26 mouse cellular contexts compared by ENCODE assay signal in the genomic region with DNA sequence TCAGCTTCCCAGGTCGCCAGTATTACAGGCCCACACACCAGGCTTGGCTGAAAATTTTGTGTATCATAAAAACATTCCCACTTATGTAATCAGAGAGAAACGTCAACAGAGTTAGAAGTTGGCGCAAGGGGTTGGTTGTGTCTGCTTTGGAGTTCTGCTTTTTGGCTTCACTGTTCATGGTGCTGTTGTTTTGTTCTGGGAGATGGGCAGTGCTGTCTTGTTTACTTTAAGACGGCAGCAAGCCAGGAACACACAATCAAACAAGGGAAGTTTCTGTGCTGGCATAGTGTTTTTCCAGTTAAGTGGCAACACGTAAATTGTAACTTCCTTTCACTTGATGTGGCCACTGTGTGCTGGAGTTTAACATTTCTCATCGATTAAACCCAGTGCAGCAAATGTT. TPM values are rescaled to one million over a fixed set of nuclear protein-coding genes. Genes with fewer than 3 reads are reported as not detected.
A peak's percentile ranks its signal among the peaks of the same experiment; 100 is the strongest.
DNase-seq lines count a peak whose midpoint lies in the region; TF ChIP-seq lines count a peak whose summit lies in the region.
"Had no signal": no experiment of that assay in that cellular context is flagged by ENCODE, and none has a peak within 500 bp of the region (broad histone marks: within the 10 kb centered on the region; RNA-seq: fewer than 3 reads in every experiment).

No protein-coding gene starts in this region.

- 58% methylated on average over 6 of the region's 6 CpGs for WGBS in spleen, adult 2 months
- WGBS in cerebellum, adult 2 months: 74% methylated on average over 6 of the region's 6 CpGs

- no peaks in the 10 kb centered on the region for H3K4me1 ChIP-seq in spleen, adult 2 months (ENCODE audit: control insufficient read depth, insufficient read depth, insufficient read length)
- H3K4me1 ChIP-seq in cerebellum, adult 2 months (ENCODE audit: control insufficient read depth, insufficient read depth, low read length): no peaks in the 10 kb centered on the region
- H3K4me1 ChIP-seq: embryonic facial prominence, embryonic 12.5 days; heart, embryonic 10.5 days; heart, embryonic 15.5 days had no signal

- H3K27me3 ChIP-seq in spleen, adult 2 months (ENCODE audit: control insufficient read depth, insufficient read depth, low read length): no peaks in the 10 kb centered on the region
- H3K27me3 ChIP-seq in cerebellum, adult 2 months (ENCODE audit: control insufficient read depth, insufficient read depth, low read length): no peaks in the 10 kb centered on the region
- H3K27me3 ChIP-seq: CH12.LX; embryonic facial prominence, embryonic 12.5 days; heart, embryonic 15.5 days had no signal

- peak overlapping the region; percentile 40; the same call in 1 of the 2 replicates for H3K27ac ChIP-seq in gastrocnemius, adult 2 months
- H3K27ac ChIP-seq in spleen, adult 2 months (ENCODE audit: insufficient read depth, low read length): peak overlapping the region; percentile 46; the same call in 1 of the 2 replicates
- H3K27ac ChIP-seq in cerebellum, adult 2 months (ENCODE audit: insufficient read depth, low read length): no peak overlapping the region
- H3K27ac ChIP-seq: embryonic facial prominence, embryonic 12.5 days; heart, embryonic 10.5 days; heart, embryonic 15.5 days; kidney, postnatal 0 days; macrophage had no signal

- H3K36me3 ChIP-seq in spleen, adult 2 months (ENCODE audit: control insufficient read depth, insufficient read depth, low read length): no peaks in the 10 kb centered on the region
- H3K36me3 ChIP-seq: embryonic facial prominence, embryonic 12.5 days; heart, embryonic 10.5 days; heart, embryonic 15.5 days had no signal

- intact Hi-C loops in gastrocnemius, adult 2 months (cut with DNase I): no loop called here
- intact Hi-C loops in left cerebral cortex, postnatal 10 days (cut with DNase I): no loop called here

- no peak for DNase-seq in gastrocnemius, adult 2 months
- DNase-seq in gastrocnemius, postnatal 25 days: no peak
- no peak for DNase-seq in spleen, adult 2 months (ENCODE audit: low read depth in 1 of 2, low spot score in 2 of 2)
- no peak for DNase-seq in spleen, adult 18-20 months
- peak; percentile 73 for DNase-seq in lung, postnatal 14 days
- no peak for DNase-seq in kidney, adult 9 months
- DNase-seq in cerebellum, adult 2 months: no peak
- no peak for DNase-seq in left cerebral cortex, postnatal 10 days (ENCODE audit: extremely low spot score in 1 of 2, low spot score in 2 of 2)
- DNase-seq: adrenal gland, adult 8-10 months; cerebellum, adult 11 months; cerebellum, adult 9-11 months; embryo, embryonic 11 days; kidney, adult 2 months; kidney, postnatal 4 days; layer of hippocampus, postnatal 36 days; midbrain, embryonic 14.5 days; right cerebral cortex, postnatal 25 days; thymus, postnatal 4 days had no signal

- TF ChIP-seq CTCF in gastrocnemius, adult 2 months (IDR thresholded peaks at IDR 0.05): no peak
- TF ChIP-seq CTCF in spleen, adult 2 months (IDR thresholded peaks at IDR 0.05; ENCODE audit: extremely low read depth, insufficient read depth, insufficient read length, insufficient replicate concordance): no peak
- no peak for TF ChIP-seq CTCF in cerebellum, adult 2 months (IDR thresholded peaks at IDR 0.05; ENCODE audit: borderline replicate concordance, insufficient read depth, low read depth, low read length)

- H3K4me3 ChIP-seq in gastrocnemius, adult 2 months: no peak overlapping the region
- no peak overlapping the region for H3K4me3 ChIP-seq in spleen, adult 2 months (ENCODE audit: extremely low read depth, insufficient read depth, insufficient read length)
- H3K4me3 ChIP-seq in cerebellum, adult 2 months (replicated peaks; ENCODE audit: insufficient read depth, low read depth, low read length): no peak overlapping the region
- H3K4me3 ChIP-seq: embryonic facial prominence, embryonic 12.5 days; heart, embryonic 10.5 days; heart, embryonic 15.5 days had no signal

- TF ChIP-seq POLR2A in spleen, adult 2 months (IDR thresholded peaks at IDR 0.05; ENCODE audit: low read depth, low read length): no peak
- TF ChIP-seq POLR2A in cerebellum, adult 2 months (IDR thresholded peaks at IDR 0.05; ENCODE audit: borderline replicate concordance, insufficient read depth, low read length): no peak

RNA-seq across cellular contexts. Expression of gene Lepr, which starts 22.7 kb away (rescaled TPM):
- 1 to 10 TPM; 1.0 to 2.9 TPM for total RNA-seq in gastrocnemius, adult 2 months (2021)
- 1 to 10 TPM; 1.5 to 1.9 TPM for total RNA-seq in gastrocnemius, postnatal 25 days (2021)
- polyA plus RNA-seq in spleen, adult 2 months (2012; rRNA removed): 1.8 and 2.5 TPM in 2 replicates
- 0.79 and 1.1 TPM in 2 replicates for polyA plus RNA-seq in cerebellum, adult 2 months (2012; rRNA removed)
- 1 to 10 TPM; 4.0 to 5.8 TPM for total RNA-seq in left cerebral cortex, postnatal 10 days (2021)
- total RNA-seq: CH12.LX; megakaryocyte-erythroid progenitor cell, adult 5-6 weeks; monocyte, adult 5-6 weeks had no signal
- polyA plus RNA-seq: macrophage had no signal

RNA-seq across cellular contexts. Expression of gene Leprot, which starts 47.0 kb away (rescaled TPM):
- 10 to 100 TPM in 1 of 2 experiments, 1 to 10 TPM in 1; 7.4 to 12.0 TPM for total RNA-seq in gastrocnemius, adult 2 months (2021)
- 10 to 100 TPM; 10.3 to 12.2 TPM for total RNA-seq in gastrocnemius, postnatal 25 days (2021)
- 41.0 and 41.7 TPM in 2 replicates for polyA plus RNA-seq in spleen, adult 2 months (2012; rRNA removed)
- polyA plus RNA-seq in cerebellum, adult 2 months (2012; rRNA removed): 30.7 and 33.3 TPM in 2 replicates
- total RNA-seq in left cerebral cortex, postnatal 10 days (2021): 10 to 100 TPM; 27.1 to 28.7 TPM
